Mouse (Mus musculus): ENCODE results near the gene Fis1.

DNA sequence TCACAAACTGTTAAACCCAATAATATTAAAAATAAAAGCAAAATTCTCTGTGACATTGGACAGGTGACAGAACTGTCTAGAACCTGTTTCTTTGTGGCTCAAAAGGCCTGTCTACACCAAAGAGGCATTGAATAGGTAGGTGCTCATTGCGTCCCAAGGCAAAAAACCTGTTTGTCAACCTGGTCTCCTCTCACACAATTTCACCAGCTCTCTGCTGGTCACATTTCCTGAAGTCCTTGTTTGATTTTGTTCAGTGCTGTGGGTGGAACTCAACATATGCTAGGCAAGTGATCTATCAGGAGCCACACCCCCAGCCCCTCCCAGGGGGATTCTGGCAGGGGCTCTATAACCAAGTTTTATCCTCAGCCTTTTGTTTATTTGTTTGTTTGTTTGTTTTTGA, 4.2 kb downstream of the Fis1 start:
- TF ChIP-seq POLR2A (IDR thresholded peaks at IDR 0.05; ENCODE audit: low read depth, low read length) (no peak), CTCF (IDR thresholded peaks at IDR 0.05; ENCODE audit: borderline replicate concordance, insufficient read depth, low read length) (no peak)

Measured in embryonic fibroblast, embryonic 13.5 days (primary cell).